Mouse (Mus musculus) limb, embryonic 15.5 days (tissue): ENCODE data around the gene Lipe. TPM values are rescaled to one million over a fixed set of nuclear protein-coding genes. Genes with fewer than 3 reads are reported as not detected.

Source experiments
- ATAC-seq: fragments of 200-750 bp; cut with Nextera tagmentation; 2 replicates; pipeline ENCODE4 v1.8.0; 2017; ENCODE audit warnings: low read depth, moderate TSS enrichment; ENCODE audit not compliant: insufficient number of reproducible peaks, low FRiP score, low TSS enrichment
- H3K27ac ChIP-seq: fragments of 300-500 bp; sonication (generic); 2 replicates; pipeline ENCODE4 v1.5.1; 2015; ENCODE audit warnings: moderate library complexity, mild to moderate bottlenecking, inconsistent platforms
- H3K27me3 ChIP-seq: fragments of 300-500 bp; sonication (generic); 2 replicates; pipeline ENCODE4 v1.6.1; 2015; ENCODE audit warnings: inconsistent platforms
- H3K36me3 ChIP-seq: fragments of 300-500 bp; sonication (generic); 2 replicates; pipeline ENCODE4 v1.6.1; 2015; ENCODE audit warnings: inconsistent platforms
- H3K4me1 ChIP-seq: fragments of 300-500 bp; sonication (generic); 2 replicates; pipeline ENCODE4 v1.6.1; 2015; ENCODE audit warnings: inconsistent platforms
- H3K4me2 ChIP-seq: fragments of 300-500 bp; sonication (generic); 2 replicates; pipeline ENCODE4 v1.6.1; 2015; ENCODE audit warnings: mild to moderate bottlenecking, inconsistent platforms
- H3K4me3 ChIP-seq: fragments of 300-500 bp; sonication (generic); 2 replicates; pipeline ENCODE4 v1.5.1; 2015; ENCODE audit warnings: mild to moderate bottlenecking, inconsistent platforms
- H3K9ac ChIP-seq: fragments of 300-500 bp; sonication (generic); 2 replicates; pipeline ENCODE4 v1.6.1; 2015; ENCODE audit warnings: inconsistent platforms
- H3K9me3 ChIP-seq: fragments of 300-500 bp; sonication (generic); 2 replicates; pipeline ENCODE4 v1.6.1; 2016; ENCODE audit warnings: inconsistent platforms
- WGBS: fragments of 180-500 bp; shearing (Covaris S2); methylation state at CpG from one replicate; pipeline ENCODE4 v1.1.7; 2015; 5-methylcytosine and 5-hydroxymethylcytosine counted together
- polyA plus RNA-seq: library from polyadenylated mRNA; unstranded; fragments of >200 nt; fragmentation: Nextera tagmentation; extraction: Ambion mirVana; gene quantifications from 2 replicates; pipeline ENCODE4 v1.2.1, GENCODE M21; 2015

Lipe gene
- 9.2 and 11.8 TPM in 2 replicates for polyA plus RNA-seq

GRCm38 (mm10) chr7:25398610-25399009, at the start of gene Lipe:
Gene Lipe (minus strand): TSS chr7:25398710.
- Histone ChIP-seq H3K9me3 (no peaks in the 10 kb centered on the region), H3K27ac (no peak within 1 kb of the TSS), H3K27me3 (no peaks in the 10 kb centered on the region), H3K4me2 (no peak within 1 kb of the TSS), H3K4me1 (peaks cover 34% of the 10 kb centered on the region), H3K4me3 (no peak within 1 kb of the TSS), H3K9ac (no peak within 1 kb of the TSS), H3K36me3 (no peaks in the 10 kb centered on the region)
- ATAC-seq = no peak
- WGBS = 96% methylated on average over 1 of the region's 1 CpGs

GRCm38 (mm10) chr7:25440816-25441153, 42.3 kb upstream of the Lipe start:
- H3K9me3 ChIP-seq = no peaks in the 10 kb centered on the region
- no peak overlapping the region for H3K4me2 ChIP-seq
- H3K27me3 ChIP-seq = no peaks in the 10 kb centered on the region
- H3K36me3 ChIP-seq = no peaks in the 10 kb centered on the region
- WGBS = 82% methylated on average over 6 of the region's 6 CpGs
- no peak for ATAC-seq
- H3K9ac ChIP-seq = no peak overlapping the region
- H3K27ac ChIP-seq = no peak overlapping the region
- no peaks in the 10 kb centered on the region for H3K4me1 ChIP-seq
- no peak overlapping the region for H3K4me3 ChIP-seq

GRCm38 (mm10) chr7:25439978-25440815, 41.7 kb upstream of the Lipe start:
- Histone ChIP-seq H3K9ac (no peak overlapping the region), H3K36me3 (no peaks in the 10 kb centered on the region), H3K4me1 (no peaks in the 10 kb centered on the region), H3K4me3 (no peak overlapping the region), H3K27ac (no peak overlapping the region), H3K4me2 (no peak overlapping the region), H3K27me3 (no peaks in the 10 kb centered on the region), H3K9me3 (no peaks in the 10 kb centered on the region)
- 75% methylated on average over 9 of the region's 9 CpGs for WGBS
- ATAC-seq = no peak

GRCm38 (mm10) chr7:25439124-25439822, 40.8 kb upstream of the Lipe start:
- H3K27me3 ChIP-seq = no peaks in the 10 kb centered on the region
- 80% methylated on average over 8 of the region's 8 CpGs for WGBS
- no peak overlapping the region for H3K27ac ChIP-seq
- no peak overlapping the region for H3K4me2 ChIP-seq
- no peak for ATAC-seq
- no peaks in the 10 kb centered on the region for H3K9me3 ChIP-seq
- 0 out of 2 replicates have a peak, but pooled peaks cover under 1% of the 10 kb centered on the region for H3K4me1 ChIP-seq
- no peak overlapping the region for H3K9ac ChIP-seq
- no peak overlapping the region for H3K4me3 ChIP-seq
- H3K36me3 ChIP-seq = no peaks in the 10 kb centered on the region

GRCm38 (mm10) chr7:25436704-25437103, 38.2 kb upstream of the Lipe start:
- 82% methylated on average over 2 of the region's 2 CpGs for WGBS
- Histone ChIP-seq H3K27ac (no peak overlapping the region), H3K4me3 (no peak overlapping the region), H3K9me3 (no peaks in the 10 kb centered on the region), H3K36me3 (no peaks in the 10 kb centered on the region), H3K9ac (no peak overlapping the region), H3K4me2 (no peak overlapping the region), H3K4me1 (peaks cover 8% of the 10 kb centered on the region; the same call in 1 of the 2 replicates), H3K27me3 (no peaks in the 10 kb centered on the region)
- ATAC-seq = no peak

GRCm38 (mm10) chr7:25436226-25436625, 37.7 kb upstream of the Lipe start:
- WGBS = 74% methylated on average over 6 of the region's 6 CpGs
- Histone ChIP-seq H3K9ac (no peak overlapping the region), H3K4me1 (peaks cover 8% of the 10 kb centered on the region; the same call in 1 of the 2 replicates), H3K4me3 (no peak overlapping the region), H3K27me3 (no peaks in the 10 kb centered on the region), H3K36me3 (no peaks in the 10 kb centered on the region), H3K27ac (no peak overlapping the region), H3K4me2 (no peak overlapping the region), H3K9me3 (no peaks in the 10 kb centered on the region)
- ATAC-seq = no peak

GRCm38 (mm10) chr7:25435546-25435851, 37.0 kb upstream of the Lipe start:
- H3K4me2 ChIP-seq = no peak overlapping the region
- no peak overlapping the region for H3K4me3 ChIP-seq
- ATAC-seq = no peak
- H3K9me3 ChIP-seq = no peaks in the 10 kb centered on the region
- 81% methylated on average over 2 of the region's 2 CpGs for WGBS
- H3K27ac ChIP-seq = no peak overlapping the region
- peaks cover 8% of the 10 kb centered on the region; the same call in 1 of the 2 replicates for H3K4me1 ChIP-seq
- H3K9ac ChIP-seq = no peak overlapping the region
- H3K36me3 ChIP-seq = no peaks in the 10 kb centered on the region
- H3K27me3 ChIP-seq = no peaks in the 10 kb centered on the region

GRCm38 (mm10) chr7:25434654-25435545, 36.4 kb upstream of the Lipe start:
- Histone ChIP-seq H3K4me1 (peaks cover 8% of the 10 kb centered on the region; the same call in 1 of the 2 replicates), H3K27ac (no peak overlapping the region), H3K36me3 (no peaks in the 10 kb centered on the region), H3K4me3 (no peak overlapping the region), H3K4me2 (no peak overlapping the region), H3K27me3 (no peaks in the 10 kb centered on the region), H3K9ac (no peak overlapping the region), H3K9me3 (no peaks in the 10 kb centered on the region)
- 79% methylated on average over 10 of the region's 10 CpGs for WGBS
- ATAC-seq = no peak

- Histone ChIP-seq H3K4me1 (peaks cover 8% of the 10 kb centered on the region; the same call in 1 of the 2 replicates), H3K36me3 (no peaks in the 10 kb centered on the region), H3K4me3 (no peak overlapping the region), H3K9me3 (no peaks in the 10 kb centered on the region), H3K9ac (no peak overlapping the region), H3K4me2 (no peak overlapping the region), H3K27me3 (no peaks in the 10 kb centered on the region), H3K27ac (no peak overlapping the region)
- WGBS = 87% methylated on average over 9 of the region's 9 CpGs
- ATAC-seq = no peak
These were observed 35.5 kb upstream of the Lipe start for GRCm38 (mm10) chr7:25433781-25434560.

GRCm38 (mm10) chr7:25433007-25433541, 34.6 kb upstream of the Lipe start:
- Histone ChIP-seq H3K4me2 (no peak overlapping the region), H3K4me3 (no peak overlapping the region), H3K36me3 (no peaks in the 10 kb centered on the region), H3K9ac (no peak overlapping the region), H3K9me3 (no peaks in the 10 kb centered on the region), H3K4me1 (peaks cover 8% of the 10 kb centered on the region; the same call in 1 of the 2 replicates), H3K27me3 (no peaks in the 10 kb centered on the region), H3K27ac (0 out of 2 replicates have a peak overlapping the region, but pooled peaks have one; percentile 38)
- WGBS = 24% methylated on average over 5 of the region's 5 CpGs
- 0 out of 2 replicates have a peak, but pooled peaks have one; percentile 35 for ATAC-seq

- H3K4me1 ChIP-seq = peaks cover 8% of the 10 kb centered on the region; the same call in 1 of the 2 replicates
- H3K4me2 ChIP-seq = no peak overlapping the region
- H3K27me3 ChIP-seq = no peaks in the 10 kb centered on the region
- no peak overlapping the region for H3K9ac ChIP-seq
- 86% methylated on average over 6 of the region's 6 CpGs for WGBS
- H3K4me3 ChIP-seq = no peak overlapping the region
- H3K27ac ChIP-seq = no peak overlapping the region
- ATAC-seq = no peak
- H3K9me3 ChIP-seq = no peaks in the 10 kb centered on the region
- H3K36me3 ChIP-seq = no peaks in the 10 kb centered on the region
These were observed 33.9 kb upstream of the Lipe start for GRCm38 (mm10) chr7:25432381-25432780.
